Mouse (Mus musculus): ENCODE data around the gene Krt7.

GRCm38 (mm10) chr15:101414807-101415565 is 4.1 kb downstream of the Krt7 start:
- no peak for TF ChIP-seq EP300 (IDR thresholded peaks at IDR 0.05; ENCODE audit: low read depth)
- no peak for TF ChIP-seq CTCF (IDR thresholded peaks at IDR 0.05; ENCODE audit: low read depth)
